Mouse (Mus musculus) neural tube, embryonic 11.5 days (tissue): ENCODE measurements around the gene Eif3k. TPM values are rescaled to one million over a fixed set of nuclear protein-coding genes. Genes with fewer than 3 reads are reported as not detected.
"Not testable (repeated sequence)": the region's sequence is repeated elsewhere in the genome, so short reads cannot be mapped to it uniquely, and the experiment has no call there.

Source experiments
- ATAC-seq: fragments of 200-750 bp; cut with Nextera tagmentation; 2 replicates; pipeline ENCODE4 v1.8.0; 2017; ENCODE audit warnings: moderate number of reproducible peaks, mild to moderate bottlenecking, moderate TSS enrichment, moderate library complexity; ENCODE audit not compliant: insufficient read depth, low FRiP score, low TSS enrichment
- DNase-seq: peaks from one replicate; pipeline ENCODE4 v3.0.0-alpha.2; 2015; ENCODE audit warnings: low spot score
- H3K27ac ChIP-seq: fragments of 300-500 bp; sonication (generic); 2 replicates; pipeline ENCODE4 v1.5.1; 2014; ENCODE audit warnings: low read depth, mild to moderate bottlenecking, low read length
- H3K27me3 ChIP-seq: fragments of 300-500 bp; sonication (generic); 2 replicates; pipeline ENCODE4 v1.6.1; 2014; ENCODE audit warnings: mild to moderate bottlenecking, low read length, mixed read lengths; ENCODE audit not compliant: control insufficient read depth, insufficient read depth
- H3K36me3 ChIP-seq: fragments of 300-500 bp; sonication (generic); 2 replicates; pipeline ENCODE4 v1.6.1; 2014; ENCODE audit warnings: mild to moderate bottlenecking, low read length, moderate library complexity, mixed read lengths; ENCODE audit not compliant: control insufficient read depth, insufficient read depth
- H3K4me1 ChIP-seq: fragments of 300-500 bp; sonication (generic); 2 replicates; pipeline ENCODE4 v1.6.1; 2014; ENCODE audit warnings: low read length, mixed read lengths; ENCODE audit not compliant: control insufficient read depth, insufficient read depth
- H3K4me2 ChIP-seq: fragments of 300-500 bp; sonication (generic); 2 replicates; pipeline ENCODE4 v1.6.1; 2014; ENCODE audit warnings: low read depth, mild to moderate bottlenecking, moderate library complexity
- H3K4me3 ChIP-seq: fragments of 300-500 bp; sonication (generic); 2 replicates; pipeline ENCODE4 v1.5.1; 2014; ENCODE audit warnings: low read depth, low read length
- H3K9ac ChIP-seq: fragments of 300-500 bp; sonication (generic); 2 replicates; pipeline ENCODE4 v1.6.1; 2014; ENCODE audit warnings: mild to moderate bottlenecking, low read length
- H3K9me3 ChIP-seq: fragments of 300-500 bp; sonication (generic); 2 replicates; pipeline ENCODE4 v1.6.1; 2016; ENCODE audit warnings: low read length; ENCODE audit not compliant: control insufficient read depth
- WGBS: fragments of 180-500 bp; shearing (Covaris S2); extraction: QIAGEN DNeasy Blood & Tissue Kit; methylation state at CpG from one replicate; pipeline ENCODE4 v1.1.7; 2014; 5-methylcytosine and 5-hydroxymethylcytosine counted together
- polyA plus RNA-seq: library from polyadenylated mRNA; unstranded; fragments of >200 nt; fragmentation: Nextera tagmentation; extraction: Ambion mirVana; gene quantifications from 2 replicates; pipeline ENCODE4 v1.2.1, GENCODE M21; 2014

Eif3k gene
- polyA plus RNA-seq, 1 experiment from 2014 or later: 383 TPM

DNA sequence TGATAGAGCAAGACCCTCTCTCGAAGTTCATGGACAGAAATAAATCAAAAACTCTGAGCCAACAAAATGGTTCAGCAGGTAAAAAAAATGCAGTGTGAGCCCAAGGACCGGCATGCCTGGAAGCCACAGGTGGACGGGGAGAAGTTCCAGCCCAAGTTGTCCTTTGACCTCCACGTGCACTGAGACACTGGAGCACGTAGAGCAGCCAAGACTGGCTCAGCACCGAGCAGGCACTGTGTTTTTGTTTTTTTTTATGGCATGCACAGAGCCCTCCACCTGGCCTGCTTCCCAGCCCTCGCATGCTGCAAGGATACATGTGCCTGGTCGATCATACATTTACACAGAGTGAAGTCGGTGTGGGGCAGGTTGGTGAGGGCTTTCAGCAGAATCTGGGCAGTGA is 4.1 kb downstream of the Eif3k start:
- Histone ChIP-seq H3K36me3 (peaks cover 26% of the 10 kb centered on the region), H3K27me3 (no peaks in the 10 kb centered on the region), H3K9ac (no peak overlapping the region), H3K4me3 (no peak overlapping the region), H3K4me1 (peaks cover 8% of the 10 kb centered on the region), H3K9me3 (no peaks in the 10 kb centered on the region), H3K27ac (no peak overlapping the region), H3K4me2 (no peak overlapping the region)
- DNase-seq (no peak), ATAC-seq (no peak)
- 88% methylated on average over 9 of the region's 9 CpGs for WGBS

DNA sequence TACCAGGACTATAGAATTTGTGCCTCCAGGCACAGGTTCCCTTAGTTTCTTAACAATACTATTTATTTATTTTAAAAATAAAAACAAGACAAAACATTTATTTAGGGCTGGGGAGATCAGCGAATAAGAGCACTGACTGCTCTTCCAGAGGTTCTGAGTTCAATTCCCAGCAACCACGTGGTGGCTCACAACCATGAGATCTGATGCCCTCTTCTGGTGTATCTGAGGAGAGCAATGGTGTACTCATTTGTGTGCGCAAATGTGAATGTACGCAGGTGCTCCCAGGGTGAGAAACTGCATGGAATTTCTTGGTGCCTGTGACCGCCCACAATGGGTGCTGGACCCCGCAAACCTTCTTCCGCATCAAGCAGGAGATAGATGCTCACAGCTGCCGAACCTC is 8.6 kb downstream of the Eif3k start:
- Histone ChIP-seq H3K27ac (no peak overlapping the region), H3K4me2 (no peak overlapping the region), H3K27me3 (no peaks in the 10 kb centered on the region), H3K4me3 (no peak overlapping the region), H3K9me3 (no peaks in the 10 kb centered on the region), H3K36me3 (peaks cover 25% of the 10 kb centered on the region), H3K4me1 (no peaks in the 10 kb centered on the region), H3K9ac (no peak overlapping the region)
- 83% methylated on average over 8 of the region's 8 CpGs for WGBS
- ATAC-seq: no peak
- DNase-seq: no peak

DNA sequence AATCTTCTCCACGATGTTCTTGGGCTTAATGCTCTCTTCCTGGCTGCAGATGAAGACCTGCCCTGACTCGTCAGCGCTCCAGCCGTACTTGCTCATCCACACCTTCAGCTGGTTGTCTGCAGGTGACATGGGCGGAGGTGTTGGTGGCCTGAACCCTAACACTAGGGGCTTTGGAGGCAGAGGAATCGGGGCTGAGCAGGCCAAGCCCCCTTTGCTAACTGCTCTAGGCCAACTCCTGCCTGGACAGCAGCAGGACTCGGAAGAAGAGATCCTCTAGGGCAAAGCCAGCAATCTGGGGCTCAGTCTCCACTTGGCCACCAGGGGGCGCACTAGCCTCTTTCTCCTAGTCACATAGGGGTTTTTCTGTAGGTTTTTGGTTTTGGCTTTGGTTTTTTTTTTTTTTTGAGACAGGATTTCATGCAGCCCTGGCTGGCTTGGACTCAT is 9.1 kb downstream of the Eif3k start:
- no peaks in the 10 kb centered on the region for H3K4me1 ChIP-seq
- H3K4me2 ChIP-seq: no peak overlapping the region
- no peaks in the 10 kb centered on the region for H3K27me3 ChIP-seq
- peaks cover 22% of the 10 kb centered on the region for H3K36me3 ChIP-seq
- no peak for ATAC-seq
- no peaks in the 10 kb centered on the region for H3K9me3 ChIP-seq
- no peak overlapping the region for H3K27ac ChIP-seq
- DNase-seq: peak; percentile 75
- no peak overlapping the region for H3K4me3 ChIP-seq
- no peak overlapping the region for H3K9ac ChIP-seq
- 71% methylated on average over 8 of the region's 8 CpGs for WGBS

DNA sequence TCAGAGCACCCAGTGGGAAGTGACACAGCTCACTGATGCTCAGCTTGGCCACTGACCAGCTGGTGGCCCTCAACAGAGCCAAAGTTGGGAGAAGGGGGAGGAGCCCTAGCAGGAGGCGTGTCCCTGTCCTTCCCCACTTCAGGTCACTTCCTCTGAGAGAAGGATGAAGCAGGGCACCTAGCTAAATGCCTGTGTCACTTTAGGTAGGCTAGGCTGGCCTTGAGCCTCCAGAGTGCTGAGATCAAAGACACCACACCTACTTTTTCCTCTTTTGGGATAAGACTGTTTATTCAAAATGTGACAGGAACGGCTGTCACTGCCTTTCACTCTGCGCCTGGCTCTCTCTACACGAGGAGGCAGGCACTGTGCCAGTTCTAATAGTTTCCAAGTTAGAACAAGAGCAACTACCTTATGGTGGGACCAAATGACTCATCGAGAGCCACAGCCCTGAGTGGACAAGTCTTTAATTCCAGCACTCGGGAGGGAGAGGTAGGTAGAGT is 9.8 kb downstream of the Eif3k start:
- DNase-seq (no peak), ATAC-seq (no peak)
- Histone ChIP-seq H3K9ac (no peak overlapping the region), H3K9me3 (no peaks in the 10 kb centered on the region), H3K4me3 (no peak overlapping the region), H3K4me2 (no peak overlapping the region), H3K36me3 (peaks cover 20% of the 10 kb centered on the region), H3K27me3 (no peaks in the 10 kb centered on the region), H3K27ac (no peak overlapping the region), H3K4me1 (no peaks in the 10 kb centered on the region)
- WGBS: 95% methylated on average over 6 of the region's 6 CpGs

DNA sequence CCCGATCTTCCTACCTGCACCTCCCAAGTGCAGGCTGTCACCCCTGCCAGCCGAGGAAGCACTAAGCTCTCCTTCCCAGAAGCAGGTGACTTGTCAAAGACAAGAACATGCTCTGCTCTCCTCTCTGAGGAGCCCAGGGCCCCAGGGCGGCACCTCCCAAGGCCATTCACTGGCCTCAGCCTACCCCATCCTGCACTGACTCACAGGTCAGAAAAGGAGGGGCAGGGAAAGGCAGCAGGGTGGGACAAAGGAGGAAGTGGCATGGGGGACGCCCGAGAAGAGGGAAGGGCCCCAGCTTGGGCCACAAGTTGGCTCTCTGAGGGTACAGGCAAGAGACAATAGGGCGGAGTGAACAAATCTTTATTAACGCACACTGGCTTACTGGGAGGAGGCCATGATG is 10.6 kb downstream of the Eif3k start:
- no peak for DNase-seq
- Histone ChIP-seq H3K4me2 (no peak overlapping the region), H3K36me3 (peaks cover 16% of the 10 kb centered on the region), H3K4me1 (no peaks in the 10 kb centered on the region), H3K27me3 (no peaks in the 10 kb centered on the region), H3K27ac (no peak overlapping the region), H3K9ac (no peak overlapping the region), H3K9me3 (no peaks in the 10 kb centered on the region), H3K4me3 (no peak overlapping the region)
- WGBS: 90% methylated on average over 7 of the region's 7 CpGs
- ATAC-seq: no peak

DNA sequence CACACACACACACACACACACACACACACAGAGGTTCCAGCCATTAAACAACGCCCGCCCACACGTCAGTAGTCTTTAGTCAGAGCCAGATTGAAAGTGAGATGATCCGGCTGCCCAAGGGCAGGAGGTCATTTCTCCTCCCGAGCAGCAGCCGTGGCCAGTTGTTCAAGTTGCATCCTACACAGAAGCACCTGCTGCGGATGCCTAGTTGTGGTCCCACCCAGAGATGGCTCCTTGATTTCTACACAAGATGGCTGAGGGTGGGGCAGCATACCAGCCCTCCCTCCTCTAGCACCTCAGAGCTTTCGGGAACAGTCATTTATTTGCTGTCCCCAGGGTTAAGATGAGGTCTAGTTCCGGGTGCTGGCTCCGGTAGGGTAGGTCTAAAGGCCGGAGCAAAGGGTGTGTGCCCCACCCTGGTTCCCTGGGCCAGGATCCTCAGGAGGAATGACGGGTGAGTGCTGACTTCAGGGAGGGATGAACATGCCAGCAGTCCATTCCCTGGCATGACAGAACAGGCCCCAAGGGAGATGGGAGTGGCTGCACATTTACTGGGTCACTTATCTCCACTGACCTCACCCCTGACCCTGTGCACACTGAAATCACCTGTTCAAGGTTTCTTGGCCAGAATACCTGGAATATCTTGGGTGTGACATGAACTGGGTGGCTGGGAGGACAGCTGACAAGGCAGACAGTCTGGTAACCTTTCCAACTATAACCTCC is 11.8 kb downstream of the Eif3k start:
- WGBS: 83% methylated on average over 12 of the region's 12 CpGs
- H3K36me3 ChIP-seq: peaks cover 16% of the 10 kb centered on the region

DNA sequence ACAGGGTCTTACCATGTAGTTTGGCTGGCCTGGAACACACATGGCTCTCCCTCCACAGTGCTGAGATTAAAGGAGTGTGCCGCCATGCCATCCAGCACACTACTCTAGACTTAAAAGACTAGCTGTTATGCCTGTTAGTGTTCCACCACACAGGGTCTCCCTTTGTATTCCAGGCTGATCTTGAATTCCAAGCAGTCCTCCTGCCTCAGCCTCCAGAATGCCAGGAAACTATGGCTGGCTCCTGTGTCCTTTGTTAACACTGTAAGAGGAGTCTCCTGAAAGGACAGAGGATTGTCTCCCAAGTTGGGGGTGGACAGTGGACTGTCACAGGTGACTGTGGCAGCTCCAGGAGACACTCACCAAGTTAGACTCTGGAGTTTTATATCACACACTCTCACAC is 12.4 kb downstream of the Eif3k start:
- WGBS: 86% methylated on average over 1 of the region's 1 CpGs
- no peaks in the 10 kb centered on the region for H3K9me3 ChIP-seq
- no peaks in the 10 kb centered on the region for H3K27me3 ChIP-seq
- no peaks in the 10 kb centered on the region for H3K4me1 ChIP-seq
- DNase-seq (no peak), ATAC-seq (no peak)
- H3K4me2 ChIP-seq: no peak overlapping the region
- no peak overlapping the region for H3K4me3 ChIP-seq
- no peak overlapping the region for H3K27ac ChIP-seq
- peaks cover 12% of the 10 kb centered on the region for H3K36me3 ChIP-seq
- H3K9ac ChIP-seq: no peak overlapping the region

More for the DNA sequence above, 11.8 kb downstream of the Eif3k start:
- Histone ChIP-seq H3K27me3 (no peaks in the 10 kb centered on the region), H3K9me3 (no peaks in the 10 kb centered on the region), H3K9ac (no peak overlapping the region), H3K4me1 (no peaks in the 10 kb centered on the region), H3K4me3 (no peak overlapping the region), H3K4me2 (no peak overlapping the region), H3K27ac (no peak overlapping the region)
- ATAC-seq (no peak), DNase-seq (no peak)

DNA sequence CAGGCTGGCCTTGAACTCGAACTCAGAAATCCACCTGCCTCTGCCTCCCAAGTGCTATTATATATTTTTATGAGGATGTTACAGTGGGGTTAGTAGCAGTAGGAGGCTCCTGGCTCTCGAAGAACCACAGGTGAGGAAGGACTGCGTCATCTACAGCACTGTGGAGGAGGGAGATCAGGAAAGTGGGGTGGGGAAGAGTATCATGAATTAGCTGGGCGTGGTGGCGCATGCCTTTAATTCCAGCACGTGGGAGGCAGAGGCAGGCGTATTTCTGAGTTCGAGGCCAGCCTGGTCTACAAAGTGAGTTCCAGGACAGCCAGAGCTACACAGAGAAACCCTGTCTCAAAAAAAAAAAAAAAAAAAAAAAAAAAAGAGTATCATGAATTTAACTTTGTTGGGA is 13.5 kb downstream of the Eif3k start:
- H3K9ac ChIP-seq, H3K27ac ChIP-seq, H3K27me3 ChIP-seq, H3K4me1 ChIP-seq, H3K9me3 ChIP-seq, H3K36me3 ChIP-seq, H3K4me3 ChIP-seq, DNase-seq, H3K4me2 ChIP-seq, ATAC-seq: not testable (repeated sequence)
- 95% methylated on average over 8 of the region's 8 CpGs for WGBS

DNA sequence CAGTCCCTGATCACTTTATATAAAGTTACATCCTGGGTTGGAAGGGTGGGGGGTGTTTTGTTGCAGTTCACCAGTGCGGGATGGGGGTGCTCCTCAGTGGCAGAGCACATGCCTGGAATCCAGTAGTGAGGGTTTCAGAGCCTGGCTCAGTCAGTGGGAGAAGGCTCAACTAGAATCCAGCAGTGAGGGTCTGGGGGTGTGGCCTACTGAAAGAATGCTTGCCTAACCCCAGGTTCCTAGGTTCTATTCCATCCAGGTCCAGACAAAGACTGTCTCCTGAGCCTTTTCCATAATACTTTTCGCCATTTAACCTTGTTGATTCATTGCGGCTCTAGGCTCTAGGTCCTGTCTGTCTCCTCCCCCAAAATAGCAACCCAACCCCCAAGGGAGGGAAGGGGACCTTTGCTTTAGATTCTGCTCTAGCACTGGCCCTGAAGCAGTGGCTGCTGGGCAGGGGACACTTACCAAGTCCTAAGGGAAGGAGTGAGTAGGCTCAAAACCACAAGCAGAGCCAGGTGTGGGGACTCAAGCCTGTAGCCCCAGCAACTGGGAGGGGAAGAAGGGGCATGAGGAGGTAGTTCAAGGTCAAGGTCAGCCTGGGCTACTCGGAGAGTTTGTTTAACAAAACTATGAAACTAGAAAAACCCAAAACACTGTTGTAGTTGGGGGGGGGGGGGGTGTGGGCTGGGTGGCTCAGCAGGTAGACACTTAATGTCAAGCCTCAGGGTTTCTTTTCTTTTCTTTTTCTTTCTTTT is 14.7 kb downstream of the Eif3k start:
- Histone ChIP-seq H3K36me3 (peaks cover 4% of the 10 kb centered on the region; the same call in 1 of the 2 replicates), H3K4me3 (no peak overlapping the region), H3K9me3 (no peaks in the 10 kb centered on the region), H3K9ac (no peak overlapping the region), H3K4me2 (no peak overlapping the region), H3K27ac (no peak overlapping the region), H3K4me1 (no peaks in the 10 kb centered on the region), H3K27me3 (no peaks in the 10 kb centered on the region)
- DNase-seq (no peak), ATAC-seq (no peak)
- WGBS: 74% methylated on average over 4 of the region's 4 CpGs
